ENCODE assay signal across 13 mouse cellular contexts in genomic region chr17:8369171-8369570, GRCm38 (mm10). TPM values are rescaled to one million over a fixed set of nuclear protein-coding genes. Genes with fewer than 3 reads are reported as not detected.
DNase-seq lines count a peak whose midpoint lies in the region; ATAC-seq and TF ChIP-seq lines count a peak whose summit lies in the region.
"Had no signal": no experiment of that assay in that cellular context is flagged by ENCODE, and none has a peak within 500 bp of the region (broad histone marks: within the 10 kb centered on the region; RNA-seq: fewer than 3 reads in every experiment).

No protein-coding gene starts in this region.

- no peaks in the 10 kb centered on the region for H3K36me3 ChIP-seq in forebrain, embryonic 14.5 days (ENCODE audit: control insufficient read depth, insufficient read depth, low read length)
- no peaks in the 10 kb centered on the region for H3K36me3 ChIP-seq in hindbrain, postnatal 0 days (ENCODE audit: insufficient read depth, low read length)
- no peaks in the 10 kb centered on the region for H3K36me3 ChIP-seq in neural tube, embryonic 15.5 days

- no peak overlapping the region for H3K4me3 ChIP-seq in layer of hippocampus, adult 2 months
- H3K4me3 ChIP-seq in forebrain, embryonic 14.5 days (ENCODE audit: low read depth, low read length) = no peak overlapping the region
- no peak overlapping the region for H3K4me3 ChIP-seq in hindbrain, postnatal 0 days (ENCODE audit: low read length)
- no peak overlapping the region for H3K4me3 ChIP-seq in neural tube, embryonic 15.5 days (replicated peaks)

- H3K9me3 ChIP-seq in forebrain, embryonic 14.5 days (replicated peaks; ENCODE audit: control insufficient read depth, low read length) = no peaks in the 10 kb centered on the region
- H3K9me3 ChIP-seq in hindbrain, postnatal 0 days (ENCODE audit: low read length) = no peaks in the 10 kb centered on the region
- no peaks in the 10 kb centered on the region for H3K9me3 ChIP-seq in neural tube, embryonic 15.5 days (replicated peaks)

- peak overlapping the region; percentile 39 for H3K4me2 ChIP-seq in forebrain, embryonic 14.5 days (ENCODE audit: low read length)
- H3K4me2 ChIP-seq in hindbrain, postnatal 0 days (ENCODE audit: low read depth, low read length) = peak overlapping the region; percentile 43; the same call in 1 of the 2 replicates
- peak overlapping the region; percentile 41 for H3K4me2 ChIP-seq in neural tube, embryonic 15.5 days
- H3K4me2 ChIP-seq: liver, embryonic 11.5 days had no signal

- H3K27ac ChIP-seq in layer of hippocampus, adult 2 months = peak overlapping the region; percentile 77
- H3K27ac ChIP-seq in forebrain, embryonic 14.5 days (ENCODE audit: low read depth, low read length) = peak overlapping the region; percentile 93
- peak overlapping the region; percentile 99 for H3K27ac ChIP-seq in hindbrain, postnatal 0 days
- peak overlapping the region; percentile 98 for H3K27ac ChIP-seq in neural tube, embryonic 15.5 days (replicated peaks)

- DNase-seq in layer of hippocampus, adult 2 months (ENCODE audit: low spot score in 2 of 2) = no peak
- no peak for DNase-seq in layer of hippocampus, adult 9-11 months
- peak; percentile 50 for DNase-seq in forebrain, embryonic 14.5 days (ENCODE audit: low spot score)
- DNase-seq in hindbrain, postnatal 0 days (ENCODE audit: low spot score) = peak; percentile 59
- no peak for DNase-seq in right cerebral cortex, postnatal 25 days
- DNase-seq in gastrocnemius, adult 18-20 months (ENCODE audit: low spot score) = no peak
- no peak for DNase-seq in left cerebral cortex, postnatal 25 days (ENCODE audit: low spot score in 2 of 2)
- DNase-seq: B cell, adult 2 months; heart, adult 11 months; heart, postnatal 10 days; kidney, adult 18-20 months had no signal

- TF ChIP-seq CTCF in layer of hippocampus, adult 2 months (conservative IDR thresholded peaks at IDR 0.05) = no peak
- no peak for TF ChIP-seq CTCF in hindbrain, postnatal 0 days (IDR thresholded peaks at IDR 0.05; ENCODE audit: low read depth)

- H3K4me1 ChIP-seq in forebrain, embryonic 14.5 days (ENCODE audit: control insufficient read depth, insufficient read depth, low read length) = peaks cover 45% of the 10 kb centered on the region
- peaks cover 35% of the 10 kb centered on the region for H3K4me1 ChIP-seq in hindbrain, postnatal 0 days (ENCODE audit: insufficient read depth, low read length)
- H3K4me1 ChIP-seq in neural tube, embryonic 15.5 days = peaks cover 70% of the 10 kb centered on the region

- WGBS in forebrain, embryonic 14.5 days = 31% methylated on average over 2 of the region's 2 CpGs
- 27% methylated on average over 2 of the region's 2 CpGs for WGBS in hindbrain, postnatal 0 days
- 48% methylated on average over 2 of the region's 2 CpGs for WGBS in neural tube, embryonic 15.5 days

- intact Hi-C loops in left cerebral cortex, postnatal 25 days (cut with DNase I) = no loop called here

- peak overlapping the region; percentile 54; the same call in 1 of the 2 replicates for H3K9ac ChIP-seq in forebrain, embryonic 14.5 days (ENCODE audit: low read length)
- H3K9ac ChIP-seq in hindbrain, postnatal 0 days (replicated peaks; ENCODE audit: low read length) = no peak overlapping the region
- H3K9ac ChIP-seq in neural tube, embryonic 15.5 days (replicated peaks) = peak overlapping the region; percentile 34; the same call in 1 of the 2 replicates

- ATAC-seq in forebrain, embryonic 14.5 days = no peak
- ATAC-seq in hindbrain, postnatal 0 days = no peak
- no peak for ATAC-seq in neural tube, embryonic 15.5 days (ENCODE audit: low FRiP score)

- no peaks in the 10 kb centered on the region for H3K27me3 ChIP-seq in forebrain, embryonic 14.5 days (replicated peaks; ENCODE audit: control insufficient read depth, insufficient read depth, low read length)
- no peaks in the 10 kb centered on the region for H3K27me3 ChIP-seq in hindbrain, postnatal 0 days (ENCODE audit: insufficient read depth, low read length)
- H3K27me3 ChIP-seq in neural tube, embryonic 15.5 days (replicated peaks) = no peaks in the 10 kb centered on the region

RNA-seq across cellular contexts. Expression of gene T2, which starts 13.4 kb away (rescaled TPM):
- total RNA-seq in layer of hippocampus, adult 2 months (2021) = under 1 TPM; 0.37 to 0.97 TPM
- polyA plus RNA-seq in forebrain, embryonic 14.5 days (2014; fragmentation: Nextera tagmentation; extraction: Ambion mirVana) = 0.35 and 0.51 TPM in 2 replicates
- 0.10 and 0.11 TPM in 2 replicates for total RNA-seq in hindbrain, postnatal 0 days (2014; rRNA removed)
- polyA plus RNA-seq in hindbrain, postnatal 0 days (2015; fragmentation: Nextera tagmentation; extraction: Ambion mirVana) = 0.55 and 0.69 TPM in 2 replicates
- polyA plus RNA-seq in neural tube, embryonic 15.5 days (2015; fragmentation: Nextera tagmentation; extraction: Ambion mirVana) = 0.65 and 0.79 TPM in 2 replicates
- not detected for total RNA-seq in gastrocnemius, adult 18-20 months (2021)
- under 1 TPM; 0.41 to 0.55 TPM for total RNA-seq in left cerebral cortex, postnatal 25 days (2021)

RNA-seq across cellular contexts. Expression of gene Prr18, which starts 31.9 kb away (rescaled TPM):
- 10 to 100 TPM; 18.0 to 19.3 TPM for total RNA-seq in layer of hippocampus, adult 2 months (2021)
- 9.7 and 10.8 TPM in 2 replicates for polyA plus RNA-seq in forebrain, embryonic 14.5 days (2014; fragmentation: Nextera tagmentation; extraction: Ambion mirVana)
- 40.9 and 41.2 TPM in 2 replicates for total RNA-seq in hindbrain, postnatal 0 days (2014; rRNA removed)
- polyA plus RNA-seq in hindbrain, postnatal 0 days (2015; fragmentation: Nextera tagmentation; extraction: Ambion mirVana) = 17.6 and 18.0 TPM in 2 replicates
- 13.8 and 18.4 TPM in 2 replicates for polyA plus RNA-seq in neural tube, embryonic 15.5 days (2015; fragmentation: Nextera tagmentation; extraction: Ambion mirVana)
- not detected for total RNA-seq in gastrocnemius, adult 18-20 months (2021)
- 10 to 100 TPM; 12.2 to 15.7 TPM for total RNA-seq in left cerebral cortex, postnatal 25 days (2021)

RNA-seq across cellular contexts. Expression of gene Sft2d1, which starts 58.3 kb away (rescaled TPM):
- 10 to 100 TPM; 48.4 to 61.5 TPM for total RNA-seq in layer of hippocampus, adult 2 months (2021)
- 155 and 159 TPM in 2 replicates for polyA plus RNA-seq in forebrain, embryonic 14.5 days (2014; fragmentation: Nextera tagmentation; extraction: Ambion mirVana)
- total RNA-seq in hindbrain, postnatal 0 days (2014; rRNA removed) = 74.5 and 98.7 TPM in 2 replicates
- 171 and 172 TPM in 2 replicates for polyA plus RNA-seq in hindbrain, postnatal 0 days (2015; fragmentation: Nextera tagmentation; extraction: Ambion mirVana)
- 161 and 176 TPM in 2 replicates for polyA plus RNA-seq in neural tube, embryonic 15.5 days (2015; fragmentation: Nextera tagmentation; extraction: Ambion mirVana)
- 1 to 10 TPM; 6.0 to 7.0 TPM for total RNA-seq in gastrocnemius, adult 18-20 months (2021)
- 10 to 100 TPM; 57.1 to 64.1 TPM for total RNA-seq in left cerebral cortex, postnatal 25 days (2021)

Comparison
In these comparisons a context has a peak if more than half of its experiments do, and no peak if none do; other contexts are left out.
1. DNase-seq: peak in forebrain, embryonic 14.5 days (single experiment) and hindbrain, postnatal 0 days (single experiment); none in layer of hippocampus, adult 2 months (0 of 2), layer of hippocampus, adult 9-11 months (single experiment), right cerebral cortex, postnatal 25 days (single experiment), gastrocnemius, adult 18-20 months (single experiment) and left cerebral cortex, postnatal 25 days (0 of 2).
2. RNA of gene Prr18, which starts 31.9 kb away (total RNA-seq): 40.9 to 41.2 TPM in hindbrain, postnatal 0 days, 18.0 to 19.3 TPM in layer of hippocampus, adult 2 months and 12.2 to 15.7 TPM in left cerebral cortex, postnatal 25 days; not detected in gastrocnemius, adult 18-20 months; every median in the first group is over 10 times any median in the second.
3. Peak in every context shown above with its lines, with median percentiles within 50 percentile points of each other: H3K27ac ChIP-seq and H3K4me2 ChIP-seq.